Mouse (Mus musculus) 416B (cell line): ENCODE results near the gene Sepsecs.

Experiments used
- DNase-seq: peaks from one replicate; pipeline ENCODE4 v3.0.0; 2011; ENCODE audit warnings: low read depth

Gene Sepsecs

DNA sequence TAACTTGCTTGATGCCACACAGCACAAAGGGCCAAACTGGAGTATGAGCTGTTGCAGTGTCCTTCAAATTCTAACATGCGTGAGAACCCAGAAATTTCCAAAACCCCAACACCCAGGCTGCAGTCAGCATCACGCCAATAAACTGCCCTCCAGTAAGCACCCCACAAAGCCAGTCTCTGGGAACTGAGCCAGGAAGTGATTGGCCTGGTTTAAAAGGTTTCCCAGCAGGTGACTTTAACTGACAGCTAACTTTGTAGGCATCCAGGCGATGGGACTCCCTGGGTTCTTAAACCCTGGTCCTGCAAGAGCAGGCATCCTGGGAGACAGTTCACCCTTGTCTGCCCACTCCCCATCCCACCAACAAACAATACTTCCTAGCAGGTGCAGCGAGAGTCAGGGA lies 59.2 kb downstream of the Sepsecs start:
- DNase-seq: no peak

DNA sequence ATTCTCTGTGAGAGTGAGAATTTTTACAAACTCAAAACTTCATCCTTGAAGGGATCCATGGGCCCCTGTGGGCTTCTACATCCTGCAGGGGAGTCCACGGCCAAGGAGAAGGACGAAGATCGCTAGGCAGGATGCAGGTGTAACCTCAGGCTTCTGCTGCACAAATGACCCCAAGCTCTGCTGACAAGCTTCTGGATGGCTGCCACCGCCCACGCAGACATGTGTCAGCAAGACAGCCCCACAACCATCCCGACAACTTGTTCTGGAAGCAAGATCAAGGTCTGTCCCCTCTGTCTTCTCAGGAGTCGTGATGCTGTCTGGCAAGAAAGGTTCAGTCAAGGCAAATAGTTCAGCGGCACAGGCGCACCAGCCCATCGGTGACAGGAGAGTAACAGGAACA lies 59.8 kb downstream of the Sepsecs start:
- DNase-seq: peak; percentile 31

DNA sequence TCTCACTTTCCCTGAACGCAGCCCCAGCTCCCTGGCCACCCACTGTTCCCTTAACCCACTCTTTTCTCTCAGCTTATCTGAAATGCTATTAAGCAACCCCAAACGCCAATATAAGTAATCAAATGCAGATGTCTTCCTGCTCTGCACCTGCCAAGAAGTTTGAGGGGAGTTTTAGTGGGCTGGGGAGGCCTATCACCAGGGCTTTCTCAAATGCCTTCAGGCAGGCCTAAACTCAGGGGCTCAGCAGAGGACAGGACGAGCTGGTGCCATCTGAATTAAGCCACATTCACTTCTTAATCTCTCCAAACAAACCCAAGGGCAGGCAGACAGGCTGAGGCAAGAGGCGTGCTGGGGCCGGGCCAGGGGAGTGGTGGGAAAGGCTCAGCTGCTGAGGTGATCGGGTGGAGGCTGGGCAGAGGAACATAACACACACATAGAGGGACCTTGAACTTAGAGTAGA lies 64.9 kb downstream of the Sepsecs start:
- DNase-seq: no peak

DNA sequence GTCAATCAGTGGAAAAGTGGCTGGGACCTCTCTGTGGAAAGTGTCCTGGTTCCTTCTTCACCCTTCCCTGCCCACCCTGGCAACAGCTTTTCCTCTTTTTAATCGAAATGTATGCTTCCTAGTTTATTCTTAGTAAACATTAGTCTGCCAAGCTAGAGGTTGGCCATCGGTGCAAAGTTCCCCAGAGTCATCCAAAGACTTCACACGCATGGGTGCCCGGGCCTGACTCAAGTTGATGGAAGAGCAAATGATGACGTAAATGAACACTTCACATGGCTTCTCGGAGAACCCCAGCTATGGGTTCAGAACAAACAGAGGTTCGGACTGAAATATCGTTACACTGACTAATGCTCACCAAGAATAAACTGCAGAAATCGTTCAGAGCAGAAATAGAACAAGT lies 78.9 kb downstream of the Sepsecs start:
- no peak for DNase-seq
